Mouse (Mus musculus): ENCODE measurements around the gene Stim2.

Gene Stim2

DNA sequence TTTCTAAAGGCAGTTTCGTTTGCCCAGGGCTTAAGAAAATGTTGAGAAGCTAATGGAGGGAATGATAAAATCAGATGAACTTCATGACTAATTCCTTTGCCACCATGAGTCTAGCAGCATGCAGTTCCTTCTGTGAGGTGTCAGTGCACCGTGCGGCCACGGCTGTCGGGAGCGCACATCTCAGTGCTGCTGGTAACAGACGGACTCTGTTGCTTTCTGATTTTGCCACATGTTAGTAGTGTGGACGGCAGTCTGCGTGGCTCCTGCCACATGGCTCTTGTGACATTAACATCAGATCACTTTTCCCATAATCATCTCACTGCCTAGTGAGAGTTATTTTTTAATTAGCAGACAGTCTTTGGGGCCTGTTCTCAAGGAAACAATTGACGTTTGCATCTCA is 118.2 kb downstream of the Stim2 start:
- DNase-seq (ENCODE audit: low read depth, low spot score), result no peak

DNA sequence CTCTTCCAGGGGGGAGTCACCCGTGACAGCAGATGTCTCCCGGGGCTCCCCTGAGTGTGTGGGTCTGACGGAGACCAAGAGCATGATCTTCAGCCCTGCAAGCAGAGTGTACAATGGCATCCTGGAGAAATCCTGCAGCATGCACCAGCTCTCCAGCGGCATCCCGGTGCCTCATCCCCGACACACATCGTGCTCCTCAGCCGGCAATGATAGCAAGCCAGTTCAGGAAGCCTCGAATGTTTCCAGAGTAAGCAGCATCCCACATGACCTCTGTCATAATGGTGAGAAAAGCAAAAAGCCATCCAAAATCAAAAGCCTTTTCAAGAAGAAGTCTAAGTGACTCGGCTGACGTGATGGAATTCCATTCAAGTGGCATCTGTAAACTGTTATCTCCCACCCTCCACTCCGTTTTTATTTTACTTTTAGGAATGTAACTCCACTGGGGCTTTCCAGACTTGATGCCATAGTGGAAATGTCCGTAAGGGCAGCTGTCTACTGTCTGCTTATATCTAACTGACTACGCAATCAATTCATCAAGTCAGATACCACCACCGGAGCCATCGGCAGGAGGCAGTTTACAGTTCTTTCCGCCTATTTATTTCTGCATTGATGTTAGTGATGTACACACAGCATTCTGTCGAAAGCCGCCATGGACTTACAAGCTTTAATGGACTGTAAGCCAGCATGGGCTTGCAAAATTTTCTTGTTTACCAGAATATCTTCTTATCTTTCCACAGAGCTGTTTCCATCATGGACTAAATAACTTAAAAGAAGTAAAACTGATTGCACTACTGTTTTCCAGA is 120.3 kb downstream of the Stim2 start:
- DNase-seq (ENCODE audit: low read depth, low spot score), result no peak

DNA sequence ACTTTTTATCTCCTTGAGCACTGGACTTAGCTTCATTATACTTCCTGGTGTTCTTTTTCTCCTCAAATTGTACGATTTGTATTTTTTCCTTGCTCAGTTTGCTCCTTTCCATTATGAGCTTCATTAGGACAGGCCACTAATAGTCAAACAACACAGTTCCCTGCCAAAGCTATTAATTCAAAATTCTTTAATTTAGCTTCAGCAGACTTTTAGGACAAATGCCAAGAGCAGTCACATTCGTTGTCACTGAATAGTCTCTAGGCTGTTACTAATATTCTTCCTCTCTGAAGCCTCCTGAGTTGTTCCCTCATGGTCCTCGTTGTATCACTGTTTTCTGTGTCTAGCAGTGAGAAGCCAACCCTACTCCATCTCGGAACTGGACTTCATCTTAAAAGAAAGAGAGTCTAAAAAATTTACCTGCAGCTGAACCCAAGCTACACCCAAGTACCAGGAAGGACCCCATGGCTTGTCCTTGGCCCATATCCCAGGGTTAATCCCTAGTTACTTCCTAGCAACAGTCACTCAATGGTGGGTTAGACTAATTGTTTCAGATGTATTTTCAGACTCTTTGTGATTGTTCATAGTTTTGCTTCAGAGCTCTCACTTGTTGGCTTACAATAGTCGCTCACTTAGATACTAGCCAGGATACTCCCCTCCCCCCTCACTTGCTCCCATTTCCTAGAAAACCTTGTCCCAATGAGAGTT is 149.9 kb downstream of the Stim2 start:
- no peak for DNase-seq (ENCODE audit: low read depth, low spot score)

DNA sequence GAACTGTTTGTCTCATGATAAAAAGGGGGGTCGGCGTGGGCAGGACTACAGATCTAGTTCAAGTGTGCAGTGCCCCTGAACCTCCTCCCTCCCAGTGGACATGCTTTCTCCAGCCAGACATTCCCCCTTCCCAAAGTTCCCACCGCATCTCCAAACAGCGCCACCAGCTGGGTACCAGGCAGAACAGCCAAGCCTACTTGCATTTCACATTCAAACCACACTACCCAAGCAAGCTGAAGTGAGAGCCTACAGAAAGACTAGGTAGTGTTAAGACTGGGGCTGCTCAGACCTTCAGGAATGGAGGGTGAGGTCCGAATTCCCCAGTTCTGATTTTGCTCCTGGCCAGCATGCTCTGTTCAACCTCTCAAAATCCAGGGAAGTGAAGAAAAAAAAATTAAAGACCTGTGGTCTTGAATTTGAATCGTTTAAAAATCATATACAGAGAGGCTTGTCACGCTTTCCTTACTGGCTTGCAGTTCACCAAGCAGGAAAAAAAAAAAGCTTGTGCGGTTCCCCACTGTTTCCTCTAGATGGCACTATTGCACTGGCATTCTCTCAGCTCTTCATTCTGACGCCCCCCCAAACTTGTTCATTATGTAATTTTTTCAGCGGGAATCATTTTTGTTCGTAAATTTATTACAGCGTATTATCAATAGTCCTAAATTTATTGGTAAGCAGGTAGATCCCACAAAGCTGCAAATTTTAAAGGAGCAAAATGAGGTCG is 156.4 kb downstream of the Stim2 start:
- peak; percentile 68 for DNase-seq (ENCODE audit: low read depth, low spot score)

DNA sequence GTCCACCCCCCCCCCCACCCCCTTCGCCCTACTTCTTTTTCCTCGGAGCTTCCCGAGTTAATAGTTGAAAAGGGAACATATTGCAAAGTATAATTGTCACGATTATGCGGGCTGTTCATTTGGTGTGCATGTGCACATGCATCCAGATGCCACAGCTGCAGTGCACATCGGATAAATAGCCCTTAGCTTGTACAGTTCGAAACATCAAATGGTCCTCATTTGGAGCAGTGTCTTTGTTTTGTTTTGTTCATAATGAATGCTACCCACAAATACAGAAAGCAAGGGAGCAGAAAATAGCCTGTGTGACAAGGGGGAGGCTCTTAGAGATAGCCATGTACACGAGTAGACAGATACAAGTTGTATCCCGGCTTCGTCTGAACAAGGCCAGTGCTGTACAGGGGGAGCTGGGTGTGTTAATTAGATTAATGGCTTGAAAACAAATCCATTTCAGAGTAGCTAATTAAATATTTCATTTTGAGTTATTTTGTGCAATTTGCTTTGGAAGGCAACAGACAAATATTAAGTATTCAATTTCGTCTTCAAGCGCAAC is 157.0 kb downstream of the Stim2 start:
- peak; percentile 23 for DNase-seq (ENCODE audit: low read depth, low spot score)

DNA sequence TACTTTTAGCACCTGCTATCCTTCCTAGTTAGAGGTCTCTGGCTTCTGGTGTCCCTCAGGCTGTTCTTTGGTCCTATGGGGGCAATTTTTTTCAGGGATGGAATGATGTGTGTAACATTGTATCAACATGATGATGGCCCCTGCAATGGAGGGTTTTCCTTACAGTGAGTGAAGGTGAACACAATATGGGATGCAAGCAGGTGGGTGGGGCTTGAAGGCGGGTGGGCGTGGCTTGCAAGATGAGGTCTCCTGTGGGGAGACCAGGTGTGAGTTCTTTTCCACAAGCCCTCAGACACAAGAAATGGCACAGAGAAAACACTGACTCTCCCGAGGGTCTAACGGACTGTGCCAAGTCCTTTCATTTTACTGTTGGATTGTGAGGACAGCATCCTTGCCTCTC is 157.6 kb downstream of the Stim2 start:
- no peak for DNase-seq (ENCODE audit: low read depth, low spot score)

DNA sequence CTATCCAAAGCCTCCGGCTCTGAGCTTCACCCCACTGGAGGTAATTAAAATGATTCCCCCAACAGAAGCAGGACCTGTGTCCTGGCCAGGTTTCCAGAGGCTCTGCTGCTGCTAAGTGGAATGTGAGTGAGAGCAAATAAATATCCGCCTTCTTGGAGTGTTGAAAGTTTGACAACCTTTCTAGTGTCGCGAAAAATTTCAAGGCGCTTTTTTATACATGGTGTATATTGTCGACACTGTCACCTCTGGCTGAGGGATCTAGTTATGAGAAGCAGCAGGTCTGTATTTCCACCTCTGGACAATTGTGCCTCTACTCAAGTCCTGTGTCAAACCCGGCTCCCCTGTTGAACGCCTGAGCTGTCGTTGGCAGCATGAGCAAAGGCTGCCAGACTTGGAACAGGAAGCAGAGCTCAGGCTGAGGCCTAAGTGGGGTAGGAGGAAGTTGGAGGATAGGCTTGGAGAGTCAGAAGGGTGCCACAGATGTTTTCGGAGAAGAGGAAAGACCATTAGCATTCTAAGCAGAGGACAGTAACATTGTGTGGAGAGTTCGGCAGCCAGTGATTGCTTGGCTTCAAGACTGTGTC is 158.7 kb downstream of the Stim2 start:
- DNase-seq (ENCODE audit: low read depth, low spot score), result no peak

DNA sequence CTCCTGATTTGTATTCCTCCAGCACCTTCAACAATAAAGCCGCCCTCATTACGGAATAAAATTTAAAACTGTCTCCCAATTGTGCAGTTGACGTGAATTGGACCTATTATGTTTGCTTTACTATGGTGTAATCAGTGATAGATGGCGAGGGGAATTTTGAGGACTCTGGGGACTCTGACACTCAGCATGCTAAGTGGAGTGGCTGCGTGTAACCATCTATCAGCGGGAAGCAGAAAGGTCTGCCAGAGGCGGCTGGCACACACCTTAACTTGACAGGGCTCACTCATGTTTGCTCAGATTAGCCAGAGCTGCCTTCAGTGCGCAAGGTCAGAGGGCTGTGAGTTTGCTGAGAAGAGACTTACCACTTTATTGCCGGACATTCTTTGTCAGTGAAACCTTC is 159.9 kb downstream of the Stim2 start:
- no peak for DNase-seq (ENCODE audit: low read depth, low spot score)

DNA sequence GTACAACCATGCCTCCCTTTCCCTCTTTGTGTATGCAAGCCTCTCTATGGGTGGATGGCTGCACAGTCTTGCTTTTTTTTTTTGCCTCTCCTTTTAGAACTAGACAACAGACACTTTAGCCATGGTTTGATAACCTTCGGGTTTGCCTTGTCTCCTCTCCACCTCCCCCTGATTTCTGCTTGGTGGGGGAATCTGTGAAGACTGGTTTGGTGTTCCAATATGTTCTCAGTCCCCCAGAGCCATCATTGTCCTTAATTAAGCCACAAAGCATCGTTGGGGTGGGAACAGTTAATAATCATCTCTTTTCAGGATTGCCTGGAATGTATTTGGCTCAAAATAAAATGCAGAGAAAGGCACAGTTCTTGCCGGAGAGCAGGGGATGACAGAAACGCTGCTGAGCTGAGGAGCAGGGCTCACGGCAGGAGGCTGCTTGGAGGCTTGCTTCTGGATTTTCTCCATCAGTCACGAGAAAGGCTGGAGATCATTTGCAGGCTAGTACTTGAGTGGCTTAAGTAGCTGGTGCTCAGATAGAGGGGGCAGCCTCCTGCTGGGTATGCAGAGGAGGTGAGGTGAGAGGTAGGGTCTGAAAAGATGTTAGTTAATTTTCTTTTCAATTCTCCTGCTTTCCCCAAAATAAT is 161.0 kb downstream of the Stim2 start:
- no peak for DNase-seq (ENCODE audit: low read depth, low spot score)

DNA sequence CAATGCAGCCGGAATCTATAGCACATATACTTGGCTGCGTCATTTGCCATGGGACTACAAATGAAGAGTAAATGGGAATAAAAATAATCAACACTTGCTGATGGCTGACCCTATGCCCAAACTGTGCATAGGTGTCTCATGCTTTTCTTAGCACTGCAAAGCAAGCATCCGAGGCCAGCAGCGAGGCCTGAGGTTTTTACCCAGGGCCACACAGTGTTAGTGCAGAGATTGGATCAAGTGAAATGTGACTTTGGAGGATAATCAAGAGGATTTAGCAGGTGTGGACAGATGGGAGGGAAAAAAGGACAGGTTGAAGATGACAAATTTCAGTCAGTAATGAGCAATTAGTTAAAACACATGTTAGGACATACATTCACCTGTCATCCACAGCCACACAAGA is 162.3 kb downstream of the Stim2 start:
- no peak for DNase-seq (ENCODE audit: low read depth, low spot score)

DNA sequence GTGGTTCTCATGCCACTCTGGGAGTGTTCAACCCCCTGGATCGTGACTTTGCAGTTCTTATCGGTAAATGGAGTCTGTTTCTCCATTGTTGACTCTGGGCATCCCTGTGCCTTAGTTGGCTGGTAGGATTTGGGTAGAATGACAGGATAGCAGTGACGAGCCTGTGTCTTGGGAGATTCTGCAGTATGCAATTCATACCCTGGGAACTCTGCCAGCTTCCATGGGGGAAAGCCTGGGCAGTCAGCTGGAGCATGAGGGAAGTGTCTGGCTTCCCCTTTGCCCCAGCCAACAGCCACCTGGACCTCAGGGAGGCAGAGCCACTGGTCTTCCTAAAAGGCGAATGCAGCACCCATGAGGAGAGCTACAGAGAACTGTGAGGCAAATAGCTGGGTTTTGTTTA is 165.6 kb downstream of the Stim2 start:
- DNase-seq (ENCODE audit: low read depth, low spot score), result no peak
